Mouse (Mus musculus): ENCODE measurements around the gene Evi5. TPM values are rescaled to one million over a fixed set of nuclear protein-coding genes. Genes with fewer than 3 reads are reported as not detected.

Evi5 gene
- 41.3 and 44.2 TPM in 2 replicates for polyA plus RNA-seq (2014; fragmentation: Nextera tagmentation; extraction: Ambion mirVana)

GRCm38 (mm10) chr5:107874561-107875260 lies at the start of gene Evi5:
Evi5 (minus strand) TSS chr5:107875107.
- no peaks in the 10 kb centered on the region for H3K9me3 ChIP-seq (ENCODE audit: control insufficient read depth, low read length)
- H3K4me3 ChIP-seq (ENCODE audit: low read depth, low read length): no peak within 1 kb of the TSS
- no peaks in the 10 kb centered on the region; the same call in 1 of the 2 replicates for H3K27me3 ChIP-seq (ENCODE audit: control insufficient read depth, insufficient read depth, low read length)
- 47% methylated on average over 4 of the region's 4 CpGs for WGBS
- H3K27ac ChIP-seq (ENCODE audit: low read depth, low read length): no peak within 1 kb of the TSS
- ATAC-seq (ENCODE audit: low FRiP score) (no peak), DNase-seq (ENCODE audit: low spot score, missing footprints) (no peak)
- no peak within 1 kb of the TSS for H3K9ac ChIP-seq (ENCODE audit: low read length)
- no peaks in the 10 kb centered on the region for H3K36me3 ChIP-seq (ENCODE audit: control insufficient read depth, insufficient read depth, low read length)
- no peak within 1 kb of the TSS for H3K4me2 ChIP-seq
- H3K4me1 ChIP-seq (ENCODE audit: control insufficient read depth, insufficient read depth, low read length): no peaks in the 10 kb centered on the region

- H3K4me1 ChIP-seq (ENCODE audit: control insufficient read depth, insufficient read depth, low read length): no peaks in the 10 kb centered on the region
- DNase-seq (ENCODE audit: low spot score, missing footprints) (no peak), ATAC-seq (ENCODE audit: low FRiP score) (no peak)
- no peak overlapping the region for H3K27ac ChIP-seq (ENCODE audit: low read depth, low read length)
- no peaks in the 10 kb centered on the region for H3K27me3 ChIP-seq (ENCODE audit: control insufficient read depth, insufficient read depth, low read length)
- 75% methylated on average over 8 of the region's 8 CpGs for WGBS
- H3K36me3 ChIP-seq (ENCODE audit: control insufficient read depth, insufficient read depth, low read length): no peaks in the 10 kb centered on the region
- no peak overlapping the region for H3K4me3 ChIP-seq (ENCODE audit: low read depth, low read length)
- H3K4me2 ChIP-seq: no peak overlapping the region
- H3K9me3 ChIP-seq (ENCODE audit: control insufficient read depth, low read length): no peaks in the 10 kb centered on the region
- no peak overlapping the region for H3K9ac ChIP-seq (ENCODE audit: low read length)
Observed at GRCm38 (mm10) chr5:107924564-107924963, 49.7 kb upstream of the Evi5 start.

GRCm38 (mm10) chr5:107922836-107923235 lies 47.9 kb upstream of the Evi5 start:
- Histone ChIP-seq H3K4me2 (no peak overlapping the region), H3K9me3 (ENCODE audit: control insufficient read depth, low read length) (no peaks in the 10 kb centered on the region), H3K27ac (ENCODE audit: low read depth, low read length) (no peak overlapping the region), H3K27me3 (ENCODE audit: control insufficient read depth, insufficient read depth, low read length) (no peaks in the 10 kb centered on the region), H3K9ac (ENCODE audit: low read length) (no peak overlapping the region), H3K4me3 (ENCODE audit: low read depth, low read length) (no peak overlapping the region), H3K4me1 (ENCODE audit: control insufficient read depth, insufficient read depth, low read length) (no peaks in the 10 kb centered on the region), H3K36me3 (ENCODE audit: control insufficient read depth, insufficient read depth, low read length) (no peaks in the 10 kb centered on the region)
- WGBS: 88% methylated on average over 1 of the region's 1 CpGs
- DNase-seq (ENCODE audit: low spot score, missing footprints) (no peak), ATAC-seq (ENCODE audit: low FRiP score) (no peak)

- 79% methylated on average over 2 of the region's 2 CpGs for WGBS
- Histone ChIP-seq H3K9me3 (ENCODE audit: control insufficient read depth, low read length) (no peaks in the 10 kb centered on the region), H3K4me1 (ENCODE audit: control insufficient read depth, insufficient read depth, low read length) (no peaks in the 10 kb centered on the region), H3K4me3 (ENCODE audit: low read depth, low read length) (no peak overlapping the region), H3K27ac (ENCODE audit: low read depth, low read length) (no peak overlapping the region), H3K9ac (ENCODE audit: low read length) (no peak overlapping the region), H3K36me3 (ENCODE audit: control insufficient read depth, insufficient read depth, low read length) (no peaks in the 10 kb centered on the region), H3K4me2 (no peak overlapping the region), H3K27me3 (ENCODE audit: control insufficient read depth, insufficient read depth, low read length) (no peaks in the 10 kb centered on the region)
- DNase-seq (ENCODE audit: low spot score, missing footprints) (peak; percentile 92), ATAC-seq (ENCODE audit: low FRiP score) (peak; percentile 62; the same call in 1 of the 2 replicates)
Observed at GRCm38 (mm10) chr5:107921400-107922252, 46.7 kb upstream of the Evi5 start.

- ATAC-seq (ENCODE audit: low FRiP score) (no peak), DNase-seq (ENCODE audit: low spot score, missing footprints) (no peak)
- no peaks in the 10 kb centered on the region for H3K9me3 ChIP-seq (ENCODE audit: control insufficient read depth, low read length)
- no peak overlapping the region for H3K27ac ChIP-seq (ENCODE audit: low read depth, low read length)
- no peak overlapping the region for H3K9ac ChIP-seq (ENCODE audit: low read length)
- H3K27me3 ChIP-seq (ENCODE audit: control insufficient read depth, insufficient read depth, low read length): no peaks in the 10 kb centered on the region
- H3K4me1 ChIP-seq (ENCODE audit: control insufficient read depth, insufficient read depth, low read length): no peaks in the 10 kb centered on the region
- H3K4me3 ChIP-seq (ENCODE audit: low read depth, low read length): no peak overlapping the region
- 44% methylated on average over 4 of the region's 4 CpGs for WGBS
- H3K4me2 ChIP-seq: no peak overlapping the region
- no peaks in the 10 kb centered on the region for H3K36me3 ChIP-seq (ENCODE audit: control insufficient read depth, insufficient read depth, low read length)
Observed at GRCm38 (mm10) chr5:107915280-107915679, 40.4 kb upstream of the Evi5 start.

GRCm38 (mm10) chr5:107911012-107911411 lies 36.1 kb upstream of the Evi5 start:
- H3K9ac ChIP-seq (ENCODE audit: low read length): no peak overlapping the region
- no peak for ATAC-seq (ENCODE audit: low FRiP score)
- no peak overlapping the region for H3K27ac ChIP-seq (ENCODE audit: low read depth, low read length)
- H3K4me1 ChIP-seq (ENCODE audit: control insufficient read depth, insufficient read depth, low read length): no peaks in the 10 kb centered on the region
- no peaks in the 10 kb centered on the region for H3K27me3 ChIP-seq (ENCODE audit: control insufficient read depth, insufficient read depth, low read length)
- peaks cover 11% of the 10 kb centered on the region for H3K36me3 ChIP-seq (ENCODE audit: control insufficient read depth, insufficient read depth, low read length)
- no peak overlapping the region for H3K4me3 ChIP-seq (ENCODE audit: low read depth, low read length)
- DNase-seq (ENCODE audit: low spot score, missing footprints): no peak
- no peak overlapping the region for H3K4me2 ChIP-seq
- 93% methylated on average over 5 of the region's 5 CpGs for WGBS
- no peaks in the 10 kb centered on the region for H3K9me3 ChIP-seq (ENCODE audit: control insufficient read depth, low read length)

- Histone ChIP-seq H3K9ac (ENCODE audit: low read length) (no peak overlapping the region), H3K4me2 (no peak overlapping the region), H3K4me1 (ENCODE audit: control insufficient read depth, insufficient read depth, low read length) (no peaks in the 10 kb centered on the region), H3K27me3 (ENCODE audit: control insufficient read depth, insufficient read depth, low read length) (no peaks in the 10 kb centered on the region), H3K36me3 (ENCODE audit: control insufficient read depth, insufficient read depth, low read length) (peaks cover 15% of the 10 kb centered on the region), H3K27ac (ENCODE audit: low read depth, low read length) (no peak overlapping the region), H3K4me3 (ENCODE audit: low read depth, low read length) (no peak overlapping the region), H3K9me3 (ENCODE audit: control insufficient read depth, low read length) (no peaks in the 10 kb centered on the region)
- 62% methylated on average over 5 of the region's 5 CpGs for WGBS
- DNase-seq (ENCODE audit: low spot score, missing footprints) (peak; percentile 88), ATAC-seq (ENCODE audit: low FRiP score) (no peak)
Observed at GRCm38 (mm10) chr5:107910084-107910616, 35.2 kb upstream of the Evi5 start.

- Histone ChIP-seq H3K4me2 (no peak overlapping the region), H3K27me3 (ENCODE audit: control insufficient read depth, insufficient read depth, low read length) (no peaks in the 10 kb centered on the region), H3K36me3 (ENCODE audit: control insufficient read depth, insufficient read depth, low read length) (peaks cover 15% of the 10 kb centered on the region), H3K4me1 (ENCODE audit: control insufficient read depth, insufficient read depth, low read length) (no peaks in the 10 kb centered on the region), H3K9me3 (ENCODE audit: control insufficient read depth, low read length) (no peaks in the 10 kb centered on the region), H3K4me3 (ENCODE audit: low read depth, low read length) (no peak overlapping the region), H3K27ac (ENCODE audit: low read depth, low read length) (no peak overlapping the region), H3K9ac (ENCODE audit: low read length) (no peak overlapping the region)
- no peak for ATAC-seq (ENCODE audit: low FRiP score)
- no peak for DNase-seq (ENCODE audit: low spot score, missing footprints)
- WGBS: 90% methylated on average over 3 of the region's 3 CpGs
Observed at GRCm38 (mm10) chr5:107909668-107910067, 34.8 kb upstream of the Evi5 start.
